Mouse (Mus musculus) liver, adult 2 months (tissue): ENCODE measurements around the gene Necab3. TPM values are rescaled to one million over a fixed set of nuclear protein-coding genes. Genes with fewer than 3 reads are reported as not detected.

ENCODE experiments used
- DNase-seq: peaks from one replicate; pipeline ENCODE4 v3.0.0-alpha.2; 2011; ENCODE audit warnings: low read depth, low spot score; ENCODE audit errors: extremely low read depth
- H3K27ac ChIP-seq: fragments of 200-500 bp; replicated peaks from 2 replicates; pipeline ENCODE4 v1.5.1; 2012; ENCODE audit warnings: low read depth, mild to moderate bottlenecking, control low read depth, inconsistent platforms, low read length; ENCODE audit not compliant: insufficient read depth
- H3K27me3 ChIP-seq: fragments of 200-500 bp; 2 replicates; pipeline ENCODE4 v1.6.1; 2012; ENCODE audit warnings: mild to moderate bottlenecking, moderate library complexity, low read length, inconsistent platforms; ENCODE audit not compliant: control insufficient read depth, insufficient read depth
- H3K36me3 ChIP-seq: fragments of 200-500 bp; 2 replicates; pipeline ENCODE4 v1.6.1; 2012; ENCODE audit warnings: low read length, inconsistent platforms; ENCODE audit not compliant: control insufficient read depth, insufficient read depth
- H3K4me1 ChIP-seq: fragments of 200-500 bp; 2 replicates; pipeline ENCODE4 v1.6.1; 2011; ENCODE audit warnings: low read length; ENCODE audit not compliant: control insufficient read depth, insufficient read depth
- H3K4me3 ChIP-seq: fragments of 200-500 bp; 2 replicates; pipeline ENCODE4 v1.5.1; 2011; ENCODE audit warnings: low read depth, mild to moderate bottlenecking, control low read depth, low read length, moderate library complexity; ENCODE audit not compliant: insufficient read depth
- H3K79me2 ChIP-seq: fragments of 200-500 bp; 2 replicates; pipeline ENCODE4 v1.6.1; 2012; ENCODE audit warnings: inconsistent platforms, mild to moderate bottlenecking, low read length, moderate library complexity; ENCODE audit not compliant: control insufficient read depth, insufficient read depth
- H3K9ac ChIP-seq: fragments of 200-500 bp; 2 replicates; pipeline ENCODE4 v1.6.1; 2012; ENCODE audit warnings: low read depth, mild to moderate bottlenecking, control low read depth, inconsistent platforms, low read length
- CTCF ChIP-seq: fragments of 200-500 bp; IDR thresholded peaks from 2 replicates; pipeline ENCODE4 v1.5.1; 2011; ENCODE audit warnings: low read depth, low read length, control low read depth
- POLR2A ChIP-seq: fragments of 200-500 bp; IDR thresholded peaks from 2 replicates; pipeline ENCODE4 v1.6.1; 2011; ENCODE audit warnings: low read length, control low read depth; ENCODE audit not compliant: insufficient read depth; ENCODE audit errors: extremely low read depth
- WGBS: fragments of 180-500 bp; shearing (Covaris S2); methylation state at CpG from one replicate; pipeline ENCODE4 v1.1.7; 2018; 5-methylcytosine and 5-hydroxymethylcytosine counted together
- polyA plus RNA-seq: library from polyadenylated mRNA; depleted of rRNA; stranded (reverse); fragments of >200 nt; gene quantifications from 2 replicates; pipeline ENCODE4 v1.2.3, GENCODE M21; 2012
- total RNA-seq: library from RNA; depleted of rRNA; stranded (reverse); fragments of >200 nt; gene quantifications from 2 replicates; pipeline ENCODE4 v1.2.3, GENCODE M21; 2014

Necab3 gene
- total and polyA plus RNA-seq, 2 experiments, result 0.09 TPM

GRCm38 (mm10) chr2:154552424-154552907, 6.2 kb downstream of the Necab3 start:
- 17% methylated on average over 27 of the region's 27 CpGs for WGBS
- H3K79me2 ChIP-seq, result no peaks in the 10 kb centered on the region
- H3K9ac ChIP-seq, result no peak overlapping the region
- H3K36me3 ChIP-seq, result no peaks in the 10 kb centered on the region
- H3K27me3 ChIP-seq, result peaks cover 9% of the 10 kb centered on the region
- H3K4me1 ChIP-seq, result peaks cover 5% of the 10 kb centered on the region
- H3K4me3 ChIP-seq, result peak overlapping the region; percentile 37; the same call in 1 of the 2 replicates
- DNase-seq, result peak; percentile 58
- H3K27ac ChIP-seq, result no peak overlapping the region
- peak; percentile 86 for TF ChIP-seq CTCF
- TF ChIP-seq POLR2A, result no peak

GRCm38 (mm10) chr2:154551927-154552326, 6.8 kb downstream of the Necab3 start:
- DNase-seq, result no peak
- WGBS, result 48% methylated on average over 21 of the region's 21 CpGs
- TF ChIP-seq CTCF (no peak), POLR2A (no peak)
- no peak overlapping the region for H3K9ac ChIP-seq
- peaks cover 9% of the 10 kb centered on the region for H3K27me3 ChIP-seq
- H3K36me3 ChIP-seq, result no peaks in the 10 kb centered on the region
- H3K4me1 ChIP-seq, result peaks cover 5% of the 10 kb centered on the region
- no peak overlapping the region; the same call in 1 of the 2 replicates for H3K4me3 ChIP-seq
- no peak overlapping the region for H3K27ac ChIP-seq
- no peaks in the 10 kb centered on the region for H3K79me2 ChIP-seq

GRCm38 (mm10) chr2:154551476-154551875, 7.2 kb downstream of the Necab3 start, which contains the start of gene Actl10:
Gene Actl10, plus strand, starts transcription at chr2:154551776.
- peaks cover 9% of the 10 kb centered on the region for H3K27me3 ChIP-seq
- H3K79me2 ChIP-seq, result no peaks in the 10 kb centered on the region
- H3K4me3 ChIP-seq, result peak within 1 kb of the TSS; percentile 37; the same call in 1 of the 2 replicates
- 90% methylated on average over 4 of the region's 4 CpGs for WGBS
- no peak for DNase-seq
- TF ChIP-seq CTCF, result no peak
- TF ChIP-seq POLR2A, result no peak
- H3K27ac ChIP-seq, result no peak within 1 kb of the TSS
- peaks cover 5% of the 10 kb centered on the region for H3K4me1 ChIP-seq
- H3K9ac ChIP-seq, result no peak within 1 kb of the TSS
- H3K36me3 ChIP-seq, result no peaks in the 10 kb centered on the region

- H3K36me3 ChIP-seq, result no peaks in the 10 kb centered on the region
- H3K4me1 ChIP-seq, result peaks cover 5% of the 10 kb centered on the region
- H3K79me2 ChIP-seq, result no peaks in the 10 kb centered on the region
- no peak for DNase-seq
- H3K4me3 ChIP-seq, result no peak overlapping the region
- peaks cover 9% of the 10 kb centered on the region for H3K27me3 ChIP-seq
- TF ChIP-seq POLR2A, result no peak
- no peak for TF ChIP-seq CTCF
- H3K27ac ChIP-seq, result no peak overlapping the region
- no peak overlapping the region for H3K9ac ChIP-seq
- whole genome bisulfite sequencing, result 81% methylated on average over 2 of the region's 2 CpGs
Measured at GRCm38 (mm10) chr2:154550937-154551336, 7.8 kb downstream of the Necab3 start.

- Histone ChIP-seq H3K4me3 (peak overlapping the region; percentile 49; the same call in 1 of the 2 replicates), H3K4me1 (peaks cover 5% of the 10 kb centered on the region)
- TF ChIP-seq CTCF, result no peak
- TF ChIP-seq POLR2A, result no peak
Measured at GRCm38 (mm10) chr2:154549886-154550189, 8.9 kb downstream of the Necab3 start.

GRCm38 (mm10) chr2:154549127-154549885, 9.4 kb downstream of the Necab3 start:
- Histone ChIP-seq H3K36me3 (no peaks in the 10 kb centered on the region), H3K27me3 (peaks cover 9% of the 10 kb centered on the region), H3K4me1 (peaks cover 5% of the 10 kb centered on the region), H3K27ac (no peak overlapping the region), H3K79me2 (no peaks in the 10 kb centered on the region), H3K4me3 (peak overlapping the region; percentile 49; the same call in 1 of the 2 replicates), H3K9ac (peak overlapping the region; percentile 47)
- 5% methylated on average over 48 of the region's 48 CpGs for WGBS
- TF ChIP-seq POLR2A (no peak), CTCF (no peak)
- peak; percentile 20 for DNase-seq

More at GRCm38 (mm10) chr2:154549886-154550189, 8.9 kb downstream of the Necab3 start:
- H3K27me3 ChIP-seq, result peaks cover 9% of the 10 kb centered on the region
- H3K9ac ChIP-seq, result no peak overlapping the region; the same call in 1 of the 2 replicates
- no peak overlapping the region for H3K27ac ChIP-seq
- H3K79me2 ChIP-seq, result no peaks in the 10 kb centered on the region
- H3K36me3 ChIP-seq, result no peaks in the 10 kb centered on the region
- 16% methylated on average over 20 of the region's 20 CpGs for WGBS
- no peak for DNase-seq
